Mouse (Mus musculus): ENCODE data around the gene Usp21.

Usp21 gene

GRCm38 (mm10) chr1:171284491-171284890 is 3.3 kb downstream of the Usp21 start:
- no peak for DNase-seq (ENCODE audit: low spot score in 2 of 2)

- no peak for DNase-seq (ENCODE audit: low spot score in 2 of 2)
Observed at GRCm38 (mm10) chr1:171283188-171284160, 4.3 kb downstream of the Usp21 start.

- no peak for DNase-seq (ENCODE audit: low spot score in 2 of 2)
Observed at GRCm38 (mm10) chr1:171282086-171282805, 5.5 kb downstream of the Usp21 start.

GRCm38 (mm10) chr1:171281528-171281923 is 6.3 kb downstream of the Usp21 start:
- DNase-seq (ENCODE audit: low spot score in 2 of 2): peak in 1 of 2 experiments; percentile 72

GRCm38 (mm10) chr1:171280916-171281527 is 6.8 kb downstream of the Usp21 start, which contains the start of gene Ppox:
Ppox (minus strand) TSS chr1:171281186.
- DNase-seq (ENCODE audit: low spot score in 2 of 2): peak; percentile 91 to 92

GRCm38 (mm10) chr1:171280250-171280915 is 7.4 kb downstream of the Usp21 start:
- no peak for DNase-seq (ENCODE audit: low spot score in 2 of 2)

- no peak for DNase-seq (ENCODE audit: low spot score in 2 of 2)
Observed at GRCm38 (mm10) chr1:171279721-171280120, 8.1 kb downstream of the Usp21 start.

- DNase-seq (ENCODE audit: low spot score in 2 of 2): no peak
Observed at GRCm38 (mm10) chr1:171279012-171279705, 8.6 kb downstream of the Usp21 start.

- DNase-seq (ENCODE audit: low spot score in 2 of 2): no peak
Observed at GRCm38 (mm10) chr1:171278436-171278835, 9.4 kb downstream of the Usp21 start.

GRCm38 (mm10) chr1:171277736-171278135 is 10.1 kb downstream of the Usp21 start:
- DNase-seq (ENCODE audit: low spot score in 2 of 2): no peak

- DNase-seq (ENCODE audit: low spot score in 2 of 2): no peak
Observed at GRCm38 (mm10) chr1:171276110-171276748, 11.6 kb downstream of the Usp21 start.

GRCm38 (mm10) chr1:171275144-171275734 is 12.6 kb downstream of the Usp21 start:
- no peak for DNase-seq (ENCODE audit: low spot score in 2 of 2)

- no peak for DNase-seq (ENCODE audit: low spot score in 2 of 2)
Observed at GRCm38 (mm10) chr1:171274171-171274570, 13.6 kb downstream of the Usp21 start.

- no peak for DNase-seq (ENCODE audit: low spot score in 2 of 2)
Observed at GRCm38 (mm10) chr1:171272086-171272485, 15.7 kb downstream of the Usp21 start.

GRCm38 (mm10) chr1:171271622-171272021 is 16.2 kb downstream of the Usp21 start:
- DNase-seq (ENCODE audit: low spot score in 2 of 2): no peak

GRCm38 (mm10) chr1:171271196-171271595 is 16.6 kb downstream of the Usp21 start:
- DNase-seq (ENCODE audit: low spot score in 2 of 2): no peak

GRCm38 (mm10) chr1:171270573-171270900 is 17.3 kb downstream of the Usp21 start:
- DNase-seq (ENCODE audit: low spot score in 2 of 2): no peak

- DNase-seq (ENCODE audit: low spot score in 2 of 2): peak; percentile 89 to 93
Observed at GRCm38 (mm10) chr1:171269848-171270572, 17.8 kb downstream of the Usp21 start, which contains the start of gene B4galt3. B4galt3 (plus strand) TSS chr1:171270328.

- no peak for DNase-seq (ENCODE audit: low spot score in 2 of 2)
Observed at GRCm38 (mm10) chr1:171268341-171268740, 19.4 kb downstream of the Usp21 start.

Data from natural killer cell, adult 2 months (primary cell).